Mouse (Mus musculus) hindlimb bud, embryonic 11.5 days (tissue): ENCODE results near the gene 1700021F07Rik.

Experiments used
- DNase-seq: peaks from one replicate; pipeline ENCODE4 v3.0.0-alpha.2; 2012; ENCODE audit warnings: low read depth, low spot score; ENCODE audit errors: extremely low spot score

The 1700021F07Rik gene

DNA sequence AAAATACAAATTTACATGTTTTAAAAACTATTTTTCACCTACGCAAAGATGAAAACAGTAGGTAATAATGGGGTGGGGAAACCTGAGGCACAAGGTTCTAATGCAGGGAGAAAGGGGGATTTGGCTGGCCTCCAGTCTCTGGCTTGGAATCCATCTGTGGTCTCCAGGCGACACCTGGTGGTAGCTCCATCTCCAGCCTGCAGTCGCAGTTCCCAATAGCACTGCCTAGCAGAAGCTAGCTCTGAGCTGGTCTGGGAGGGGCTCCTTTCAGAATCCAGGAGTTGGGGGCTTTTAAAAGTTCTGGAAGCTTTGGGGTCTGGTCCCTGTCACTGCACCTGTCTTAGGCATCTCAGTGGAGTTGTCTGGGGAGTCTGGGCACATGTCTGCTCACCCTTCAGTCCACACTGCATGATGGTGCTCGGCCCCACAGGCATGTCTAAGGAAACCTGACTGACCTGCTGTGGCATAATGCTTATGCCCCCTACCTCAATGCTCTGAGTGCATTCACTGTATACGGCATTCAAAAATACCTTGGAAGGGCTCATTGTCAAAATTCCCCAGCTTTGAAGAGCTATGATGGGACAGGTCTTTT lies 39.6 kb downstream of the 1700021F07Rik start:
- DNase-seq: no peak

DNA sequence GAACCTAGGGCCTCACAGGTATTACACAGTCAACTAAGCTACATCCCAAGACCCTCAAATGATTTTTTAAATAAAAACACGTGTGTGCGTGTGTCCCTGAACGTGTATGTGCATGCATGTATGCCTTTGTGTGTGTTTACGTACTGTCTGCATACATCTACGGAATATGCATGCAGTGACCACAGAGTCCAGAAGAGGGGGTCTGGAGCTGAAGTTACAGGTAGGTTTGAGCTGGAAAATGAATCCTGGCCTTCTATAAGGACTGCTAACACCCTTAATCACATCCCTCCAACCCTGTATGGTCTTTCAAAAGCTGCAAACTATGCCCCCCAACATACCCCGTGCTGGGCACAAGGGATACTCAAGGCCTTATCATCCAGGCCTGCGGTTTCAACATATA lies 41.0 kb downstream of the 1700021F07Rik start:
- no peak for DNase-seq

DNA sequence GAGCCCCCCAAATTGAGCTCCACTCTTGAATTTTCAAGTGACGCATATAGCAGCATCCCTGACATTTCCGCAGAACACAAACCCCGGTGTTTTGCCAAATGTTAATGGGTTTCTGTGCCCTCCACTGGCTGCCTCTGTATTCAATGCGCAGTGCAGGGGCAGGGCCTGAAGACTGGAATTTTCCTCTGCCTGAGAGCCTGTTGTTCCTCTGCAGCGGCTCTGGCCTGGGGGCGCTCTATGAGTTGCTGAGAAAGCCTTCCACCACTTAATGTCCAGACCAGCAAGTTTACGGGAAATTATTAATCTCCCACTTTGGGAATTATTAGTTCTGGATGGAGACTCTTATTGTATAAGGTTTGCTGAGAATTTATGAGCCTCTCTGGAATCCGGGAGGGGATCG lies 41.8 kb downstream of the 1700021F07Rik start:
- no peak for DNase-seq
